Mouse (Mus musculus) right cerebral cortex, postnatal 25 days (tissue): ENCODE data around the gene Azi2.

Source experiments
- DNase-seq: peaks from one replicate; pipeline ENCODE4 v3.0.0; 2022

The Azi2 gene

GRCm38 (mm10) chr9:118083834-118084233 is 43.5 kb downstream of the Azi2 start:
- DNase-seq, result no peak

- DNase-seq, result no peak
Observed at GRCm38 (mm10) chr9:118099395-118099794, 59.1 kb downstream of the Azi2 start.

- DNase-seq, result no peak
Observed at GRCm38 (mm10) chr9:118100484-118100883, 60.2 kb downstream of the Azi2 start.

GRCm38 (mm10) chr9:118101802-118102201 is 61.5 kb downstream of the Azi2 start:
- no peak for DNase-seq

GRCm38 (mm10) chr9:118108527-118109011 is 68.3 kb downstream of the Azi2 start:
- no peak for DNase-seq

GRCm38 (mm10) chr9:118109697-118110359 is 69.5 kb downstream of the Azi2 start:
- no peak for DNase-seq

- no peak for DNase-seq
Observed at GRCm38 (mm10) chr9:118110360-118110710, 70.0 kb downstream of the Azi2 start.
